Mouse (Mus musculus) heart, postnatal 14 days (tissue): ENCODE results near the gene Dpyd. TPM values are rescaled to one million over a fixed set of nuclear protein-coding genes. Genes with fewer than 3 reads are reported as not detected.

Source experiments
- DNase-seq, 2 experiments: peaks; one replicate each; pipeline ENCODE4 v3.0.0; 2021 to 2022
- intact Hi-C: fragments of 180-260 bp; cut with DNase I; formaldehyde crosslinking; loops from one replicate; pipeline ENCODE4 v1.15.1; 2025
- total RNA-seq, 2 experiments: library from RNA; stranded (reverse); gene quantifications; 2 replicates each; pipeline ENCODE4 v1.2.3; 2021

Dpyd gene
- total RNA-seq, 2 experiments from 2014 or later = 3.4 to 3.9 TPM

GRCm38 (mm10) chr3:119314693-119315092, 752.8 kb downstream of the Dpyd start:
- DNase-seq = no peak
- intact Hi-C loops = no loop called here

- intact Hi-C loops = no loop called here
- no peak for DNase-seq
Measured at GRCm38 (mm10) chr3:119329063-119329462, 767.1 kb downstream of the Dpyd start.

DNA sequence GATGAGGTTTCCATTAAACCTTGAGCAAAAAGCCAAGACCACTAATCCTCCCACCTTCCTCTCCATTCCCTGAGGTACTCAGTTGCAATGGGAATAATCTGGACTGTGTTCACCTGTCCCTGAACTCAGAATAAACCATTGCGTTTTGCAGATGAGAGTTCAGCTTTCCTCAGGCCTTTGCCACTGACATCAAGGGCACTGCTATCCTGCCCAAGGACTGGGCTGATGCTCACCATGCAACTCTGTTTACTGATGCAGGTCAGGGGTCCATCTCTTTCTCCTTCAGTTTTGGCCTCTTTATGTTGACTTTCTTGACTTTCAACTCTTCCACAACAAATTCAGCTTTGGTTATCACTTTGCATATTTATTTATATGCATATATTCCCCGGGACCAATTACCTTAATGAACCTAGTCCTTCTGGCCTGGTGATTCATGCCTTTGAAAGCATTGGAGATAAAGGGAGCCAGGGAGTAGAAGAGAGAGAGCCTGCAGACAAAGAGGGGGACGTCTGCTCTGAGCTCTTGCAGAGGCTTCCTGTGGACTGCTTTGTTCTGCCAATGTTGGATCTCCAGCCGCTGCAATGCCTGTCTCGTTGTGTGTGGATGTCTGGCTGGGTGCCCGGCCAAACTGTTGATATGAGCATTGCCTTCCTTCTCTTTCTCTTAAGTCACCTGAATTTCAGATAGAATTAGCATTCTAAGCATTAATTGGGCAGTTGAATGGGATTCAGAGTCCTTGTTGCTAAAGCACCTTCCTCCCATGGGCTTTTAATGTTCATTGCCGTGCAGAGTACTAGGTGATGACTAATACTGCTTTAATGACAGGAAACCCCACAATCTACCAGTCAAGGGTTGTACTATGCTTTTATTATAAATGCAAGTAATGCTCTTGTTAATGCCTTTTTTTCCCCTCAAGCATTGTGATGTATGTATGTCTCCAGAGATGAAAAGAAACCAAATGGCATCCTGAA, 771.7 kb downstream of the Dpyd start:
- peak; percentile 3 to 4 for DNase-seq
- intact Hi-C loops = no loop called here

- DNase-seq = no peak
Measured at GRCm38 (mm10) chr3:119361555-119362385, 799.8 kb downstream of the Dpyd start.

GRCm38 (mm10) chr3:119362392-119362791, 800.5 kb downstream of the Dpyd start:
- intact Hi-C loops = no loop called here
- no peak for DNase-seq

More at GRCm38 (mm10) chr3:119361555-119362385, 799.8 kb downstream of the Dpyd start:
- intact Hi-C loops = no loop called here

DNA sequence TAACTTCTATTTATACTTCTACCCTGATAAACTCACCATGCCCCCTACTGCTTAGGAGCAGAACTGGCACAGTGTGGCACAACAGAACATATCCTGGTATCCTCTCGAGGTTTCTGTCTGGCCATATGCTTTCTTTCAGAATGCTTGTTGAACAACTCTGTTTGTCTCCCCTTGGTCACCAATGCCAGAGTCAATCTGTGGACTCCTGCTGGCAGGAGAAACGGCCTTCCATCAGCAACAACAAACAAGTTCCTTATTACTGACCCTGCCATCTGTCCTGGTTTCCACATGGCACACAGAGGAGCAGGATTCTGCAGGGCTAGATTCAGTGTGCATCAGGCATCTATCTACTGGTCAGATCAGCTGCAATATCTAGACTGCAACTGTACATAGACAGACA, 807.0 kb downstream of the Dpyd start:
- DNase-seq = no peak
- intact Hi-C loops = no loop called here

DNA sequence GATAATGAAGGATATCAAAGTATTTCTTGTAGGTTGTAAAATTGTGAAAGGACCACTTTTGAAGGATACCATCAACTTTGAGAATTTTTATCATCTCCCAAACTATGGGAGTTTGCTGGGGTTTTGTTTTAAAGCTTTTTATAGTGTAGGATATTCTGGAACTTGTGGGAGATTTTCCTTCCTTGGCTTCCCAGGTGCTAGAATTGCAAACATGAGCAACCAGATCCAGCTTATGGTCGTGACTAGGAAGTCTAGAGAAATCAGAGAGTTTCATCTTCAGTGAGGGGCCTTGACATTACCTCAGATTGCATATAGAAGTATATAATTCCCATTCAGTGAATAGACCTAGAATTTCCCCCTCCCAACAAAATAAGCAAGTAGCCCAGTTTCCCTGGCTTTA, 819.2 kb downstream of the Dpyd start:
- intact Hi-C loops = no loop called here
- no peak for DNase-seq

DNA sequence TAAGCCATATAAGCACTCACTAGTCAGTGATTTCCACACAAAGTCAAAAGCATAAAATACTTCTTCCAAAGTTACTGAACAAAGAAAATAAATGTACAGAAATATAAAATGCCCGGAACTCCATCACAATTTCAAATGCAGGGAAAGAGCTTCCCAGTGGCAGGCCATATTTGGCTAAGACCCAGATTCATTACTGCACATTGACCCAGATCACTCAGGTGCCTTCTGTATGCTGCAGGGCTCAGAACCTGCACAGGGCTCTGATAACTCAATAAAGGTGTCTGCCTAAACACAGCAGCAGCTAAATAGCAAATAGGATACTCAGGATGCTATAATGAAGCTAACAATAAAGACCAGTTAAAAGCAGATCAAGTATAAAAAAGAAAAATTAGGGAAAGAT, 820.5 kb downstream of the Dpyd start:
- DNase-seq = no peak
- intact Hi-C loops = no loop called here

GRCm38 (mm10) chr3:119387332-119388105, 825.6 kb downstream of the Dpyd start:
- no peak for DNase-seq
- intact Hi-C loops = no loop called here

DNA sequence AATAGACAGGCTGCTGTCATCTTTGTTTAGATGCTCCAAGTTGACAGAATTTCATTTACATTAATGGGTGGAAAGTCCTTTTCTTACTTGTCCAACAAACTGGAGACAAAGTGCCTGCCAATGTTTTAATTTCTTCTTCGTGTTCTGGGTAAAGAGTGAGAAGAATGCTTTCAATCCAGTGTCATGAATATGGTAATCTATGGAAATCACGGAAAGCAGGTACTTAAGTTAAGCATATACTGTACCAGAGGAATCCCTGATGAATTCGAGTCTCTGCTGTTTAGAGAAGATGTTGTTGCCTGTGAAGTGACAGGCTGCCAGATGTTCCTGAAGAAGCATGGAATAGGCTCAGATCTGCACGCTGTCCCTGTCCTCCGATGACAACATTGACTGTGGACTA, 835.3 kb downstream of the Dpyd start:
- no peak for DNase-seq
- intact Hi-C loops = no loop called here

DNA sequence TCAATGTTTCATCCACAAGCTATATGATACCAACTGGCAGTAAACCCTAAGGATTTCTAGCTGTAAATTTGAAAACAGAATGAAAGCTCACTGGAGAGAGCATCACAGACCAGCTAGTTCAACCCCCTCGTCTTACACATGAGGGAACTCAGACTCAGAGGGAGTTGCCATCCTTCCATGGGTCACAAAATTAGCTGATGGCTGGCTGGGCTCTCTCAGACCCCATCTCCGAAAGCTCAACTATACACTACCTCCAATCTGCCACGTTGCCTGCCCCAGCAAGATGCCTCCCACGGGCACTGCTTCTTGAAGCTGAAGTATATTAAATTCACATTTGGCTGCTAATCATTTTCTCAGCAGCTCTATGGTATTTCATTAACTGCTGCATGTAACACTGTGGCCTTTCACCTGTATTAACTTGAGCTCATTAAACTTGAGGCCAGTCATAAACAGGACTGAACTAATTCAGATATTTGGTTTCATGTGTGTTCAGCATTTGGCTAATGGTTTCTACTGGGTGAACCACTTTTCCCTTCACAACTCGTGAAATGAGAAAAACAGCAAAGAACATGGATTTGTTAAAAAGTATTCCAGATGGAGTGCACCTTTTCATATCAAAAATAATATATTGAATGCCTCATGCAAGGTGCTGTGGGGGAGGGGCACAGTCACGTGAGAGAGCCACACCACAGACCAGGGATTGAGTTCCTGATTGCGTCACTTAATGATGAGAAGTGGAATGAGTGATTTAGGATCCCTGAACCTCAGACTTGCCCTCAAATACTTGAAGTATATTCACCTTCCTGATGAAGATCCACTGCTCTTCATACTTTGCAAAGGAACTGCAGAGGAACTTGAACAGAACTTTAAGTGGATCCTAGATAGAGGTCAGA, 841.2 kb downstream of the Dpyd start:
- no peak for DNase-seq
- intact Hi-C loops = no loop called here

DNA sequence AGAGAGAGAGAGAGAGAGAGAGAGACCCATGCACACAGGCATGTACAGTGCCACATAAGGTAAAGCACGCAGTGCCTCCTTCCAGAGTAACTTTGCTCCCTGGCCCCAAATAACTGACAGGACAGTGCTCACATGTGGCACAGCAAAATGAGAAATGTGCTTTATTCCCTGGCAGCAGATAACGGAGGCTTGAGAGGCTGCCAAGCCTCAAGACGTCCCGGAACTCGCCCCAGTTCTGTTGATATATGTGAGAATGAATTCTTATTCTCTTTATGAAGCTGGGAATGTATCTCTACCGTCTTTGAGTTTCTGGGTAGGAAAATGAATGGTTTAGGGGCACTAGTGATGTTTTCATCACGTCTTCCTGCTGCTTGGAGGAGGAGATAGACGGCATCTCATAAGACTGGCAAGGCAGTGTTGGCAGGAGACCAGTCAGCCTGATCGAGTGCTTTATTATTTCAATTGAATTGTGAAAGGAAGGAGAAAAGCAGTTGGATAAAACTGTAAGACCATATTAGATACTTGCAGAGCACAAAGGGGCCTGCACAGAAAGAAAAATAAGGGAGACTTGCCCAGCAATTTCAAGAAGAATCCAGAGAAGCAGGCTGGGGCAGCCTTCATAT, 857.3 kb downstream of the Dpyd start:
- no peak for DNase-seq
- intact Hi-C loops = no loop called here

GRCm38 (mm10) chr3:119419745-119420144, 857.8 kb downstream of the Dpyd start:
- intact Hi-C loops = no loop called here
- DNase-seq = no peak

DNA sequence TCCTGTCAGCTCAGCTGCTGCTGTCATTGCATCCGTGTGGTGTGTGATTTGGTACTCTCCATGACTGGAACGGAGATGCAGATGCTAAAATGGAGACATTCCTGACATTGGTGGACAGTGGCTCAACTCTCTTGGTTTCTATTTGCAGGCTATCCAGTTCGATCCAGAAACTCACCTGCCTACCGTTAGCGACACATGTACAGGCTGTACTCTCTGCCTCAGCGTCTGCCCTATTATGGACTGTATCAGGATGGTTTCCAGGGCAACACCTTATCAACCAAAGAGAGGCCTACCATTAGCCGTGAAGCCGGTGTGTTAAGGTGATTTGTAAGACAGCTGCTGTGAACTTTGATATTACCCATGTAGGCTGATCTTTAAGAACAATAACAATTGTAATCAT, 869.4 kb downstream of the Dpyd start:
- intact Hi-C loops = no loop called here
- no peak for DNase-seq

DNA sequence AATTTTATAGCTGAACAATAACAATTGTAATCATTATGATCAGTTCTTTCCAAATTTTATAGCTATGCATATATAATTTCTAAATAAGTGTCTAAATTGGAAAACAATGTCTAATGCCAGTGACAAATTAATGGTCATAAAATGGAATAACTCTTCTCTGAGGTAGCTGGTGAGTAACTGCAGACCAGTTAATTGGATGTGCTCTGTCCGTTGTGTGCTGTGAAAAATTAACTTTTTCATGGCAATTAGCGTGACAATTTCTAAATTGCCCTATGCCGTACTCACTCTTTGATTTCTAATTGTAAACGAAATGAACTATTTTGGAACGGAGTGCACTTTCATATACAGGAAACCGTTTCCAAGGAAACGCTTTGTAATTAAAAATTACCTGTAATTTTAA, 869.8 kb downstream of the Dpyd start:
- intact Hi-C loops = no loop called here
- no peak for DNase-seq

GRCm38 (mm10) chr3:119447559-119447958, 885.6 kb downstream of the Dpyd start:
- intact Hi-C loops = no loop called here
- no peak for DNase-seq

DNA sequence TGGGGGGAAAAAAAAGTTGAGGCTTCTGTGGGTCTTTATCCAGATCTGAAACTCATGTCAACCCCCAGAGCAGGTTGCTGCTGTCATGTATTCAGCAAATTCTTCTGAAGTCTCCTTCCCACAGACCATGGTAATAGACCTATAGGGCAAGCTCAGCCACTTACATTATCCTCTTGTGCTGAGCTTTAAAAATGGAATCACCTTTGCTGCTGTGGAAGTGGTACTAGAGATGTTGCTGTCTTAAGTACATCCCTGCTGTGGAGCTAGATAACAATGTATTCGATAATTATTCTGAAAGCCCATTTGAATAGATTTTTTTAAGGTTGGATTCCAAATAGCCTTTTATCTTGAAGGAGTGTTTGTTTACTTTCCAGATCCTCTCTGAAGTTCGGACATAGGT, 902.1 kb downstream of the Dpyd start:
- no peak for DNase-seq
- intact Hi-C loops = no loop called here

DNA sequence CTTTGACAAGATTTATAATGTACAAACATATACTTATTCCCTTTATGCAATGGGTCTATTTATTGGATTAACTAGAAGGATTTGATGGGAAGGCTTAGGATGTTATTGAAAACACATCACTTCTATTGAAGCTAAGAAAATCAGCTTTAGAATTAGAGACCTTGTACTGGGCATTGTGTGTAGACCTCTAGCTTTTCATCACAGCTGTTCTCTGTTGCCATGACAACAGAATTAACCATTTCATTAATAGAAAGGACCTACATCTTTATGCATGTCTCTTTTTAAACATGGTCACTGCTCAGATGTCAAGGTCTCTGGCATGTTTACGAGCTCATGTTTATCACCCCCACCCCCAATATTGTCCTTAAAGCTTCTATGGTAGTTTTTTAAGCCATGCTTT, 902.5 kb downstream of the Dpyd start:
- DNase-seq = no peak

GRCm38 (mm10) chr3:119467723-119468122, 905.8 kb downstream of the Dpyd start:
- intact Hi-C loops = loop anchor here (2.0 kb wide), 1 partner anchor 725 kb away; no protein-coding TSS in a partner anchor
- peak in 1 of 2 experiments; percentile 23 for DNase-seq

More for the DNA sequence above, 902.5 kb downstream of the Dpyd start:
- intact Hi-C loops = no loop called here
